Mouse (Mus musculus) liver, embryonic 14.5 days (tissue): Measurements from ENCODE around the gene Slc6a21. TPM values are rescaled to one million over a fixed set of nuclear protein-coding genes. Genes with fewer than 3 reads are reported as not detected.

Experiments
- ATAC-seq: fragments of 200-750 bp; cut with Nextera tagmentation; 2 replicates; pipeline ENCODE4 v1.8.0; 2017; ENCODE audit warnings: moderate number of reproducible peaks, mild to moderate bottlenecking, moderate library complexity; ENCODE audit not compliant: insufficient read depth
- DNase-seq, 3 experiments: peaks; one replicate each; pipeline ENCODE4 v3.0.0-alpha.2; 2012 to 2013; ENCODE audit warnings: low read depth in 3 of 3, low spot score in 3 of 3
- H3K27ac ChIP-seq: fragments of 300-500 bp; sonication (generic); 2 replicates; pipeline ENCODE4 v1.5.1; 2014; ENCODE audit warnings: moderate library complexity, mild to moderate bottlenecking, control low read depth, inconsistent platforms
- H3K27me3 ChIP-seq: fragments of 300-500 bp; sonication (generic); 2 replicates; pipeline ENCODE4 v1.6.1; 2014; ENCODE audit warnings: mild to moderate bottlenecking, low read length, moderate library complexity; ENCODE audit not compliant: control insufficient read depth, insufficient read depth
- H3K36me3 ChIP-seq: fragments of 300-500 bp; sonication (generic); replicated peaks from 2 replicates; pipeline ENCODE4 v1.6.1; 2014; ENCODE audit warnings: low read depth; ENCODE audit not compliant: control insufficient read depth, insufficient read depth
- H3K4me1 ChIP-seq, 2 experiments: fragments of 200-500 bp in 1 of 2; fragments of 300-500 bp in 1 of 2; sonication (generic) in 1 of 2; replicated peaks; 2 replicates each; pipeline ENCODE4 v1.6.1; 2012 to 2014; ENCODE audit warnings: antibody characterized with exemption in 1 of 2, inconsistent platforms in 1 of 2, low read length in 1 of 2; ENCODE audit not compliant: control insufficient read depth in 2 of 2, insufficient read depth in 2 of 2
- H3K4me2 ChIP-seq: fragments of 300-500 bp; sonication (generic); 2 replicates; pipeline ENCODE4 v1.6.1; 2014; ENCODE audit warnings: low read depth, mild to moderate bottlenecking, control low read depth, moderate library complexity
- H3K4me3 ChIP-seq, 2 experiments: fragments of 200-500 bp in 1 of 2; fragments of 300-500 bp in 1 of 2; sonication (generic) in 1 of 2; 2 replicates each; pipeline ENCODE4 v1.5.1; 2012 to 2014; ENCODE audit warnings: low read depth in 2 of 2, low read length in 2 of 2, mild to moderate bottlenecking in 2 of 2, control low read depth in 1 of 2, inconsistent platforms in 1 of 2, moderate library complexity in 1 of 2; ENCODE audit not compliant: insufficient read depth in 1 of 2
- H3K9ac ChIP-seq: fragments of 300-500 bp; sonication (generic); replicated peaks from 2 replicates; pipeline ENCODE4 v1.6.1; 2014; ENCODE audit warnings: mild to moderate bottlenecking, control low read depth, moderate library complexity
- H3K9me3 ChIP-seq: fragments of 300-500 bp; sonication (generic); 2 replicates; pipeline ENCODE4 v1.6.1; 2016; ENCODE audit warnings: low read length, mixed read lengths; ENCODE audit not compliant: control insufficient read depth
- CTCF ChIP-seq: IDR thresholded peaks from 2 replicates; pipeline ENCODE4 v1.5.1; 2016; ENCODE audit warnings: antibody characterized with exemption, low read depth, control low read depth
- EP300 ChIP-seq: IDR thresholded peaks from 2 replicates; pipeline ENCODE4 v1.6.1; 2016; ENCODE audit warnings: antibody characterized with exemption, low read depth
- WGBS: fragments of 180-500 bp; shearing (Covaris S2); extraction: QIAGEN DNeasy Blood & Tissue Kit; methylation state at CpG from one replicate; pipeline ENCODE4 v1.1.7; 2014; ENCODE audit not compliant: insufficient replicate concordance; 5-methylcytosine and 5-hydroxymethylcytosine counted together
- polyA plus RNA-seq, 2 experiments: library from polyadenylated mRNA; depleted of rRNA in 1 of 2; stranded (reverse) in 1 of 2; unstranded in 1 of 2; fragments of >200 nt; fragmentation: Nextera tagmentation in 1 of 2; extraction: Ambion mirVana in 1 of 2; gene quantifications; 2 replicates each; pipeline versions ENCODE4 v1.2.1 to v1.2.3; 2012 to 2014

Slc6a21 gene
- polyA plus RNA-seq (2012; rRNA removed) (not detected in 2 replicates), polyA plus RNA-seq (2014; fragmentation: Nextera tagmentation; extraction: Ambion mirVana) (not detected in 2 replicates)

DNA sequence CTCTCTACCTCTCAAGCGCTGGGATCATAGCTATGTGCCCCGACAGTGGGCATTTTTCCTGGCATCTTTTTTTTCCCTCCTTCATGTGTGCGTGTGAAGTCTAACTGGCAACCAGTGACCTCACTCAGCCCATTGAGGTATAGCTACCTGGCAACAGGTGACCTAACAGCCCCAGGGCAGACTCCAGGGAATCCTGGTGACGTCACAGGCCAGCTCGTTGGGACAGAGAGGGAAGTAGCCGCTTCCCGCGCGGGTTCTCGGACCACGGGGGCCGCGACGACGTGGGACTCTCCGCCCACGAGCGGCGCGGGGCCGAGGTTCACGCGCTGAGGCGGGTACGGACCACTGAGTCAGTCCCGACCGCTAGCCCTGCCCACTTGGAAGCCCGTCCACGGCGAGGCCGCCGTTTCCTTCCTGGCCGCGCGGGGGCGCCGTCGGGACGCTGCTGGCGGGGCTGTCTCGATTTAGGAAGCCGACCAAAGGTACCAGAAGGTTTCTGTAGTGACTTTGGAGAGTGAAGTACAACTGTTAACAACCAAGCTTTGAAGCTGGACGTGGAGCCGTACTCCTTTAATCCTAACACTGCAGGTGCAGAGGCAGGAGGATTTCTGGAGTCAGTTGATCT is at the start of gene Slc6a21:
Gene Slc6a21, plus strand, starts transcription at position 378 of the 625 bp plus-strand sequence.
- H3K27ac ChIP-seq: no peak within 1 kb of the TSS
- DNase-seq: peak; percentile 14 to 33 (median 15)
- TF ChIP-seq CTCF: peak; percentile 86
- TF ChIP-seq EP300: no peak

DNA sequence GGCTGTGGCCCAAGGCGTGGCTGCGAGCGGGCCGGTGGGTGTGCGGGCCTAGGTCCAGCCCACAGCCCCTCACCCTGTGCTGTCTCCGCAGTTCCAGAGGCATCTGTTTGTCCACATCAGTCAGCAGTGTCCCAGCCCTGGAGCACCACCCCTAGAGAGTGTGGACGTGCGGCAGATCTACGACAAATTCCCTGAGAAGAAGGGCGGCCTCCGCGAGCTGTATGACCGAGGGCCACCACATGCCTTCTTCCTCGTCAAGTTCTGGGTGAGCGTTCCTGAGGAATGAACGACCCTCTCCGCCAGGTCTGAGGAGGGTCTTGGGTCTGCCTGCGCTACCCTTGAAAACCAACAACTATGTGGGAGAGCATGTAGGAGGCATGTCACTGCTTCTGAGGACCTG is 48.8 kb upstream of the Slc6a21 start:
- Histone ChIP-seq H3K4me2 (no peak overlapping the region), H3K4me1 (peaks cover 0 to 5% of the 10 kb centered on the region in 2 experiments; a peak in 1 of 4 replicates), H3K4me3 (no peak overlapping the region), H3K36me3 (no peaks in the 10 kb centered on the region), H3K9me3 (no peaks in the 10 kb centered on the region), H3K9ac (no peak overlapping the region), H3K27ac (no peak overlapping the region), H3K27me3 (no peaks in the 10 kb centered on the region)
- ATAC-seq (no peak), DNase-seq (no peak)
- no peak for TF ChIP-seq CTCF
- no peak for TF ChIP-seq EP300
- 79% methylated on average over 18 of the region's 18 CpGs for WGBS

More for the DNA sequence above, at the start of gene Slc6a21:
- Histone ChIP-seq H3K36me3 (no peaks in the 10 kb centered on the region), H3K4me3 (peak within 1 kb of the TSS; percentile 36 to 47; a peak in 3 of 4 replicates), H3K4me1 (no peaks in the 10 kb centered on the region; a peak in 1 of 4 replicates), H3K27me3 (no peaks in the 10 kb centered on the region), H3K9me3 (no peaks in the 10 kb centered on the region), H3K4me2 (peak within 1 kb of the TSS; percentile 54), H3K9ac (no peak within 1 kb of the TSS)
- 5% methylated on average over 43 of the region's 44 CpGs for WGBS
- no peak for ATAC-seq

DNA sequence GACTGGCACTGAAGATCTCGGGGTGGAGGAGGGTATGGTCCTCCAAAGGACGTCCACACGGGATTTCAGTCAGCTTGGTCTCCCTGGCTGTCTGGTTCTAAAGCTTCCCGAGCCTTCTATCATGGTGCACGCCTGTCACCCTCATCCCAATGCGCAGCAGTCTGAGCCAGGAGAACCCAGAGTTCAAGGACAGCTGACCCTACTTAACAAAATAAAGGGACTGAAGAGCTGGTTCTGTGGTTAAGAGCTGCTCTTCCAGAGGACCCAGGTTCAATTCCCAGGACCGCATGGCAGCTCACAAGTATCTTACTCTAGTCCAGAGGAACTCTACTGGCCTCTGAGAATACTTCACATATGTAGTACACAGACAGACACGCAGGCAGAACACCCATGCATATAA is 48.3 kb upstream of the Slc6a21 start:
- Histone ChIP-seq H3K9ac (no peak overlapping the region), H3K36me3 (no peaks in the 10 kb centered on the region), H3K9me3 (no peaks in the 10 kb centered on the region), H3K27me3 (no peaks in the 10 kb centered on the region), H3K27ac (no peak overlapping the region), H3K4me1 (peaks cover 0 to 9% of the 10 kb centered on the region in 2 experiments; a peak in 1 of 4 replicates), H3K4me3 (no peak overlapping the region), H3K4me2 (no peak overlapping the region)
- no peak for ATAC-seq
- WGBS: 64% methylated on average over 8 of the region's 8 CpGs
- TF ChIP-seq EP300 (no peak), CTCF (no peak)
- DNase-seq: no peak

DNA sequence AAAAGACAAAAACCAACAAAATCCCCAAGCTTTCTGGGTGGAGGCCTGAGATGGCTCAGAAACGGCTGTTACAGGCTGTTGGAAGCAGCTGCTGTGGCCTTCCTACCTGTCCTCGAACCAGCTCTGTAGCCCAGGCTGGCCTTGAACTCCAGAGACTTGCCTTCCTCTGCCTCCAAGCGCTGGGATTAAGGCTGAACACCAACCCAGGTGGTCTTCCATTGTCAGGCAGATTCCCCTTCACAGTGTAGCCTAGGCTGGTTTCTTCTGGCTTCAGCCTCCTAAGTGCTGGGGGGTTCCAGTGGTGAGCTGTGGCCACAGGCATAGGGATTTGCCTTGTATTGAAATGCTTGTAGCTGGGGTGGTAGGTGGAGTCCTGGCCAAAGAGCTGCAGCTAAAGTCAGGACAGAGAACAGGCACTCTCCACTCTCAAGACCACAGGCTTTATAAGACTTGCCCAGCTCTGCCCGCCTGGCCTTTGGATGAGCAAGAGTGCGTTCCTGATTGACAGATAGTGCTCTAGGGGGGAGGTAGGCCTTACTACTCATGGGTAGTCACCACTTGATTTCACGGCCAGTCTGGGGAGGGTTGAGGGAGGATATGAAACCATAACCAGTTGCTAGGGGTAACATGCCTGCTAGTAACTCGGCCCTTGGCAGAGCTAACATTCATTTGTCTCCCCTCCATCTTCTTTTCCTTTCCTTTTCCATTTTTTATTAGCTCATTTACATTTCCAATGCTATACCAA is 47.7 kb upstream of the Slc6a21 start:
- DNase-seq: no peak
- H3K4me2 ChIP-seq: no peak overlapping the region
- peaks cover 0 to 11% of the 10 kb centered on the region in 2 experiments; a peak in 1 of 4 replicates for H3K4me1 ChIP-seq
- ATAC-seq: no peak
- H3K36me3 ChIP-seq: no peaks in the 10 kb centered on the region
- H3K4me3 ChIP-seq: no peak overlapping the region
- WGBS: 59% methylated on average over 7 of the region's 7 CpGs
- H3K27ac ChIP-seq: no peak overlapping the region
- no peaks in the 10 kb centered on the region for H3K27me3 ChIP-seq
- no peak overlapping the region for H3K9ac ChIP-seq
- TF ChIP-seq CTCF (no peak), EP300 (no peak)
- no peaks in the 10 kb centered on the region for H3K9me3 ChIP-seq

DNA sequence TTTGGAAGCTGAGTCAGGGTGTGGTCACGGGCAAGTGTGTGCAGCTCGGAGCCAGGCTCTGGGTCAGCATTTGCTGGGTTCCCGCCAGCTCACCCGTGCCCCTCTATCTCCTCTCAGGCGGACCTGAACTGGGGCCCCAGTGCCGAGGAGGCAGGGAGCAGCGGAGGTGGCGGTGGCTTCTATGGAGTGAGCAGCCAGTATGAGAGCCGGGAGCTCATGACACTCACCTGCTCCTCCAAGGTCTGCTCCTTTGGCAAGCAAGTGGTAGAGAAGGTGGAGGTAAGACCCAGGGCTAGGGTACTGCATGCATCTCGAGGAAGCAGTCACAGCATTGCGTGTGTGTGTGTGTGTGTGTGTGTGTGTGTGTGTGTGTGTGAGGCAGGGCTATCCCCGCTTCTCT is 46.1 kb upstream of the Slc6a21 start:
- 55% methylated on average over 12 of the region's 12 CpGs for WGBS
- no peak overlapping the region for H3K9ac ChIP-seq
- no peaks in the 10 kb centered on the region for H3K27me3 ChIP-seq
- peaks cover 0 to 14% of the 10 kb centered on the region in 2 experiments; a peak in 2 of 4 replicates for H3K4me1 ChIP-seq
- no peaks in the 10 kb centered on the region for H3K36me3 ChIP-seq
- H3K4me3 ChIP-seq: no peak overlapping the region
- no peak overlapping the region for H3K27ac ChIP-seq
- TF ChIP-seq CTCF (no peak), EP300 (no peak)
- no peak overlapping the region for H3K4me2 ChIP-seq
- no peak for DNase-seq
- no peaks in the 10 kb centered on the region for H3K9me3 ChIP-seq
- ATAC-seq: no peak
